Mouse (Mus musculus): ENCODE measurements around the gene Spaca3.

Gene Spaca3

GRCm38 (mm10) chr11:80868039-80868438 is 9.9 kb downstream of the Spaca3 start:
- DNase-seq (ENCODE audit: low read depth, low spot score), result no peak

GRCm38 (mm10) chr11:80872509-80873474 is 14.6 kb downstream of the Spaca3 start:
- DNase-seq (ENCODE audit: low read depth, low spot score), result peak; percentile 86

GRCm38 (mm10) chr11:80877131-80877651 is 19.0 kb downstream of the Spaca3 start:
- no peak for DNase-seq (ENCODE audit: low read depth, low spot score)

GRCm38 (mm10) chr11:80878026-80878425 is 19.9 kb downstream of the Spaca3 start:
- no peak for DNase-seq (ENCODE audit: low read depth, low spot score)

- no peak for DNase-seq (ENCODE audit: low read depth, low spot score)
Observed at GRCm38 (mm10) chr11:80882229-80882810, 24.2 kb downstream of the Spaca3 start.

GRCm38 (mm10) chr11:80884521-80885231 is 26.5 kb downstream of the Spaca3 start:
- DNase-seq (ENCODE audit: low read depth, low spot score), result no peak

- DNase-seq (ENCODE audit: low read depth, low spot score), result no peak
Observed at GRCm38 (mm10) chr11:80886365-80886764, 28.2 kb downstream of the Spaca3 start.

GRCm38 (mm10) chr11:80887021-80887420 is 28.9 kb downstream of the Spaca3 start:
- no peak for DNase-seq (ENCODE audit: low read depth, low spot score)

GRCm38 (mm10) chr11:80889336-80890063 is 31.3 kb downstream of the Spaca3 start:
- DNase-seq (ENCODE audit: low read depth, low spot score), result peak; percentile 89

- no peak for DNase-seq (ENCODE audit: low read depth, low spot score)
Observed at GRCm38 (mm10) chr11:80895853-80896252, 37.7 kb downstream of the Spaca3 start.

GRCm38 (mm10) chr11:80900555-80900954 is 42.4 kb downstream of the Spaca3 start:
- DNase-seq (ENCODE audit: low read depth, low spot score), result no peak

- no peak for DNase-seq (ENCODE audit: low read depth, low spot score)
Observed at GRCm38 (mm10) chr11:80902664-80903063, 44.5 kb downstream of the Spaca3 start.

GRCm38 (mm10) chr11:80903426-80903825 is 45.3 kb downstream of the Spaca3 start:
- no peak for DNase-seq (ENCODE audit: low read depth, low spot score)

- no peak for DNase-seq (ENCODE audit: low read depth, low spot score)
Observed at GRCm38 (mm10) chr11:80904559-80904958, 46.4 kb downstream of the Spaca3 start.

- DNase-seq (ENCODE audit: low read depth, low spot score), result peak; percentile 62
Observed at GRCm38 (mm10) chr11:80906456-80906855, 48.3 kb downstream of the Spaca3 start.

- DNase-seq (ENCODE audit: low read depth, low spot score), result no peak
Observed at GRCm38 (mm10) chr11:80907820-80908219, 49.7 kb downstream of the Spaca3 start.

- no peak for DNase-seq (ENCODE audit: low read depth, low spot score)
Observed at GRCm38 (mm10) chr11:80912721-80913120, 54.6 kb downstream of the Spaca3 start.

- no peak for DNase-seq (ENCODE audit: low read depth, low spot score)
Observed at GRCm38 (mm10) chr11:80913408-80914024, 55.4 kb downstream of the Spaca3 start.

Measured in ES-CJ7 (cell line).